Mouse (Mus musculus) hindbrain, embryonic 11.5 days (tissue): ENCODE data around the gene Syt15. TPM values are rescaled to one million over a fixed set of nuclear protein-coding genes. Genes with fewer than 3 reads are reported as not detected.

ENCODE experiments used
- ATAC-seq: fragments of 200-750 bp; cut with Nextera tagmentation; 2 replicates; pipeline ENCODE4 v1.8.0; 2017; ENCODE audit warnings: mild to moderate bottlenecking, moderate TSS enrichment, moderate library complexity; ENCODE audit not compliant: low FRiP score
- DNase-seq: peaks from one replicate; pipeline ENCODE4 v3.0.0-alpha.2; 2015; ENCODE audit warnings: low spot score
- H3K27ac ChIP-seq: fragments of 300-500 bp; sonication (generic); 2 replicates; pipeline ENCODE4 v1.5.1; 2014; ENCODE audit warnings: mild to moderate bottlenecking, low read depth, low read length
- H3K27me3 ChIP-seq: fragments of 300-500 bp; sonication (generic); 2 replicates; pipeline ENCODE4 v1.6.1; 2014; ENCODE audit warnings: mild to moderate bottlenecking, low read length, moderate library complexity, mixed read lengths; ENCODE audit not compliant: control insufficient read depth, insufficient read depth
- H3K36me3 ChIP-seq: fragments of 300-500 bp; sonication (generic); 2 replicates; pipeline ENCODE4 v1.6.1; 2014; ENCODE audit warnings: mild to moderate bottlenecking, low read length, moderate library complexity, mixed read lengths; ENCODE audit not compliant: control insufficient read depth, insufficient read depth
- H3K4me1 ChIP-seq: fragments of 300-500 bp; sonication (generic); replicated peaks from 2 replicates; pipeline ENCODE4 v1.6.1; 2014; ENCODE audit warnings: low read length, mixed read lengths; ENCODE audit not compliant: control insufficient read depth, insufficient read depth
- H3K4me2 ChIP-seq: fragments of 300-500 bp; sonication (generic); replicated peaks from 2 replicates; pipeline ENCODE4 v1.6.1; 2014; ENCODE audit warnings: mild to moderate bottlenecking, low read depth, low read length
- H3K4me3 ChIP-seq: fragments of 300-500 bp; sonication (generic); 2 replicates; pipeline ENCODE4 v1.5.1; 2014; ENCODE audit warnings: low read depth, low read length
- H3K9ac ChIP-seq: fragments of 300-500 bp; sonication (generic); 2 replicates; pipeline ENCODE4 v1.6.1; 2014; ENCODE audit warnings: low read depth, low read length
- H3K9me3 ChIP-seq: fragments of 300-500 bp; sonication (generic); 2 replicates; pipeline ENCODE4 v1.6.1; 2016; ENCODE audit warnings: low read length; ENCODE audit not compliant: control insufficient read depth
- WGBS: fragments of 180-500 bp; shearing (Covaris S2); extraction: QIAGEN DNeasy Blood & Tissue Kit; methylation state at CpG from one replicate; pipeline ENCODE4 v1.1.7; 2014; 5-methylcytosine and 5-hydroxymethylcytosine counted together
- polyA plus RNA-seq: library from polyadenylated mRNA; unstranded; fragments of >200 nt; fragmentation: Nextera tagmentation; extraction: Ambion mirVana; gene quantifications from 2 replicates; pipeline ENCODE4 v1.2.1, GENCODE M21; 2014

Gene Syt15
- polyA plus RNA-seq, 1 experiment from 2014 or later: 0.32 TPM

DNA sequence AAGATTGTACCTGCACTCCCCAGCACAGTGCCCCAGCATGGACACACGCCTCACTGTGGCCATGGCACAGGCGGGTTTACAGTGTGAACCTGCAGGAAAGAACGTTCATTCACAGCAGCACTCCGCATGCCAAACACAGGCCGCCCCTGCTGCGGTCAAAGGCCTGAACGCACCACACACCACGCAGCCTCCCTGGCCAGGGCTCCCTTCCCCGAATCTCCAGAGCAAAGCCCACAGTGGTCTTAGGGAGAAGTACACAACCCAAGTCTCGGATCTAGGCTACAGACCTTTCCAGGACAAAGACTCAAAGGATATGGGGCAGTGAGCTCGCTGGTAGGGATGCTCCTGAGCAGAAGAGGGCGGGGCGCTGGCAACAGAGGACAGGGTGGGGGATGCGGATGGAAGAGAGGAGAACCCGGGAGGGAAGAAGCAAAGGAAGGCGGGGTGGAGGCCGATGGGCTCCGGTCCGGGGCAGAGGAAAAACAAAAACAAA is 18.6 kb upstream of the Syt15 start:
- peak; percentile 61 for DNase-seq
- peak overlapping the region; percentile 70 for H3K4me3 ChIP-seq
- peak overlapping the region; percentile 94 for H3K4me2 ChIP-seq
- H3K4me1 ChIP-seq: no peaks in the 10 kb centered on the region
- ATAC-seq: peak; percentile 77
- peak overlapping the region; percentile 62 for H3K9ac ChIP-seq
- no peaks in the 10 kb centered on the region for H3K36me3 ChIP-seq
- WGBS: 2% methylated on average over 19 of the region's 19 CpGs
- H3K27me3 ChIP-seq: no peaks in the 10 kb centered on the region
- no peaks in the 10 kb centered on the region for H3K9me3 ChIP-seq
- no peak overlapping the region for H3K27ac ChIP-seq

DNA sequence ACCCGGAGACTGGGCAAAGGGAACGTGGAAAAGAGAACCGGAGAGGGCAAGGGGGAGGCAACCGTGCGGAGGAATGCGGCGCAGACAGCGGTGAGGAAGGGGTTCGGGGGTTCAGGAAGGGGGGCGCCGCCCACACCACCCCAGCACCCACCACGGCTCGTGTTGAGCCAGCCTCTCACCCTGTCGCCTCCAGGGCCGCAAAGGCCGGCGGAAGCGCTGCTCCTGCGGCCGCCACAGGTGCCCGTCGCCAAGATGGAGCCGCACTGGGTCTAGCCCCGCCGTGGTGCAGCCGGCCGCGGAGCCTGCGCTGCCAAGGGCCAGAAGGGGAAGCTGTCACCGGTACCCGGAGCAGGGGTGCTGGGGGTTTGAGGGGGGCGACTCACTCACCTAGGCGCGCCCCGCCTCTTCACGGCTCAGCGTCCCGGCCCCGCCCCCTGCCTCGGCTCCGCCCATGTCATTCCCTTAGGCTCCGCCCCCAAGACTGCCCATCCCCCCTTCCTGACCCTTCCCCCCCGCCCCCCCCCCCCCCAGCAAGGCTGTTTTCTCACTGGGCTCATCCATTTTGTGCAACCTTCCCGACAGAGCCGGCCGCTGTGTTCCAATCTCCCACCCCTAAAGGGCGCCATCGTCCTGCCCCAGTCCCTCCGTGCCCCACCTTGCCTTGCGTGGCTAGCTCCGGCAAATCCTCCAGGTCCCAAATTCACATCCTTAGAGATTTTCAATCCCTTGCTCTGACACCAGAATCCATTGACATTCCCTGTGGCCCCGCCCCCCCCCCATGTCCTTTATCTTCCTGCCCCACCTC is 18.0 kb upstream of the Syt15 start, which contains the start of gene Gprin2:
Gene Gprin2, minus strand, starts transcription at position 423 of the 805 bp plus-strand sequence.
- H3K4me3 ChIP-seq: peak within 1 kb of the TSS; percentile 70
- no peaks in the 10 kb centered on the region for H3K36me3 ChIP-seq
- H3K27me3 ChIP-seq: no peaks in the 10 kb centered on the region
- H3K27ac ChIP-seq: no peak within 1 kb of the TSS
- H3K9me3 ChIP-seq: no peaks in the 10 kb centered on the region
- H3K4me1 ChIP-seq: no peaks in the 10 kb centered on the region
- H3K4me2 ChIP-seq: peak within 1 kb of the TSS; percentile 94
- H3K9ac ChIP-seq: peak within 1 kb of the TSS; percentile 62
- 4% methylated on average over 42 of the region's 52 CpGs for whole genome bisulfite sequencing
- DNase-seq: peak; percentile 65
- peak; percentile 72 for ATAC-seq

DNA sequence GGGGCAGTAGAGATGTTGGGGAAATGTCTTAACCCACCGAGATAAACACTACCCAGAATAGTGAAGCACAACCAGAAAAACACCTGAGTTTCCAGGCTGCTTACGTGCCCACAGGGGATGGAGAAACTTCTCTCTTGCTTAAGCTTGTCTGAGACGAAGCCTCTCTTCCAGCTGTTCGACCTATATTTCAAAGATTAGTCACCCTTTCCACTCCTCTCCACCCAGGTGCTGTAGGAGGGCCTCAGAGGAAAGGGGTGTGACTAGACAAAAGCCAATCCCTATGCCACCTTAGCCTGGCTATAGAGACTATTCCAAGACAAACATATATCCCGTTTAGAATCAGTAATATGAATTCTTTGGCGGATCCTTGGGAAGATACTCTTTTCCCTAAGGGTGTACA is 11.4 kb upstream of the Syt15 start:
- ATAC-seq: no peak
- Histone ChIP-seq H3K27ac (no peak overlapping the region), H3K9ac (no peak overlapping the region), H3K9me3 (no peaks in the 10 kb centered on the region), H3K36me3 (no peaks in the 10 kb centered on the region), H3K4me3 (no peak overlapping the region), H3K4me2 (no peak overlapping the region), H3K27me3 (no peaks in the 10 kb centered on the region), H3K4me1 (no peaks in the 10 kb centered on the region)
- DNase-seq: no peak
- 87% methylated on average over 6 of the region's 6 CpGs for WGBS

DNA sequence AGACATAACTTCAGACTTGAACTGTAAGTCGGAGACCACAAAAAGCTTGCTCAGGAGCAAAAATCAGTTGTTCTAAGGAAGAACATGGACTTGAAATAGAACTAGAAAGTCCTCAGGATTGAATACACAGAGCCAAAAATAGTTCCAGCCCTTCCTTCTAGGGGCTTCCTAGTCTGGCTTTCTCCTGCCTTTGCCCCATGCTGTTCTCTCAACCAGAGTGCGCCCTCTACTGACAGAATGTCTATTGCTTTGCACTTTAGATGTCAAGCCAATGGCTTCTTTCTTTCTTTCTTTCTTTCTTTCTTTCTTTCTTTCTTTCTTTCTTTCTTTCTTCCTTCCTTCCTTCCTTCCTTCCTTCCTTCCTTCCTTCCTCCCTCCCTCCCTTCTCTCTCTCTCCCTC is 10.7 kb upstream of the Syt15 start:
- ATAC-seq (no peak), DNase-seq (peak; percentile 48)
- H3K4me1 ChIP-seq: no peaks in the 10 kb centered on the region
- no peak overlapping the region for H3K4me2 ChIP-seq
- H3K9ac ChIP-seq: no peak overlapping the region
- H3K27ac ChIP-seq: no peak overlapping the region
- no peaks in the 10 kb centered on the region for H3K9me3 ChIP-seq
- H3K27me3 ChIP-seq: no peaks in the 10 kb centered on the region
- 54% methylated on average over 2 of the region's 2 CpGs for WGBS
- no peak overlapping the region for H3K4me3 ChIP-seq
- no peaks in the 10 kb centered on the region for H3K36me3 ChIP-seq

DNA sequence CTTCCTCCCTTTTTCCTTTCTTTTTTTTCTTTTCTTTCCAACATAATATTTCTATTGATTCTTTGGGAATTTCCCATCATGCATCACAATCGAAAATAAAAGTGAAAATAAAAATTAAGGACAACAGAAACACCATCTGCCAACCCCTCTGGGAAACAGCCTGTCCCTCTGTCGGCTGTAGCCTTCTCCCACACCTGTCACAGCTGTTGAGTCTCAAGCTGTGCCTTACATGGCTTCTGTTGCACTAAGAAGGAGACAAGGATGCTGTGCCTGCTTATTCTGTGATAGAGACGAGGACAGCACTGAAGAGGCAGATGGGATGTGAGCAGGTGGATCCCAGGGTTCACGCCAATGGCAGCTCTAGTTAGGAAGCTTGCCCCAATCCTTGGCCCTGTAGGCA is 10.3 kb upstream of the Syt15 start:
- Histone ChIP-seq H3K4me1 (no peaks in the 10 kb centered on the region), H3K4me3 (no peak overlapping the region), H3K9ac (no peak overlapping the region), H3K27ac (no peak overlapping the region), H3K36me3 (no peaks in the 10 kb centered on the region), H3K9me3 (no peaks in the 10 kb centered on the region), H3K4me2 (no peak overlapping the region), H3K27me3 (no peaks in the 10 kb centered on the region)
- DNase-seq (no peak), ATAC-seq (no peak)
- 51% methylated on average over 4 of the region's 4 CpGs for WGBS

DNA sequence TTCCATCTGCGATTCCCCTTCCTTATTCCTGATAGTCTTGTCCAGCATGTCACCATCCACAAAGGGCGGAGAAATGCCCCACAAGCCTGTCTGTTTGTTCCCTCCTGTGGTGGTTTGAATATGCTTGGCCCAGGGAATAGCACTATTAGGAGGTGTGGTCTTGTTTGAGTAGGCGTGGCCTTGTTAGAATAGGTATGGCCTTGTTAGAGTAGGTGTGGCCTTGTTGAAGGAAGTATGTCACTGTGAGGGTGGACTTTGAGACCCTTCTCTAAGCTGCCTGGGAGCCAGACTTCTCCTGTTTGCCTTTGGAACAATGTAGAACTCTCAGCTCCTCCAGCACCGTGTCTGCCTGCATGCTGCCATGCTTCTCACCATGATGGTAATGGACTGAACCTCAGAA is 9.5 kb upstream of the Syt15 start:
- no peak for DNase-seq
- H3K36me3 ChIP-seq: no peaks in the 10 kb centered on the region
- H3K27ac ChIP-seq: no peak overlapping the region
- no peak overlapping the region for H3K4me2 ChIP-seq
- no peaks in the 10 kb centered on the region for H3K4me1 ChIP-seq
- no peak overlapping the region for H3K4me3 ChIP-seq
- H3K9me3 ChIP-seq: no peaks in the 10 kb centered on the region
- WGBS: 92% methylated on average over 4 of the region's 4 CpGs
- H3K27me3 ChIP-seq: no peaks in the 10 kb centered on the region
- no peak overlapping the region for H3K9ac ChIP-seq
- no peak for ATAC-seq

DNA sequence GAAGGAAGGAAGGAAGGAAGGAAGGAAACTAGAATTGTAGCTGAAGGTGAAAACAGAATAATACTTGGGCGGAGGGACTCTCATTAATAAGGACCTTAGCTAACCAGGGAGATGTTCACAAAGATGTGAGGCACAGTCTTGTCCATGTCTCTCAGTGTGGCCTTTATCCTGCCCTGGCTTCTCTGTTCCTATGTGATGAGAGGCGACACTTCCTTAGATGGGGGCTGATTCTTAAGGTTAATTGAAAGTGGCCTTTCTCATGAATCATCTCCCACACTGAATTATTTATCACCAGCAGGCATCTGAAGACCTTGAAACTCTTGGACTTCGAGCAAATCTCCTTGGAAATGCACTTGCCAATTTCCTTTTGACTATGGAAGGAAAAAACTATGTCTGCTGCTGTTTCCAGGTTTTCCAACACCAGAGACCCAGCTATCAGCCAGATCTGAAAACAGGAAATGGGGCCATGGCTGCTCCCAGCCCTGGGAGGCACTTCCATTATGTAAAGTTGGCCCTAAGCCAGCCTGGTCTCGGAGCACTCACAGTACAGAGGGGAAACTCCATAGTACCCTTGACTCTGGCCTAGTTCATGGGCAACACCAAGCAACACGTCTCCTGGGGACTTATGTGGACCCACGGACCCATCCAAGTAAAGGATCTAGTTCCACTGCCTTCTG is 3.8 kb upstream of the Syt15 start:
- Histone ChIP-seq H3K27ac (no peak overlapping the region), H3K4me1 (no peaks in the 10 kb centered on the region), H3K36me3 (no peaks in the 10 kb centered on the region), H3K9me3 (no peaks in the 10 kb centered on the region), H3K9ac (no peak overlapping the region), H3K27me3 (peaks cover 6% of the 10 kb centered on the region; the same call in 1 of the 2 replicates), H3K4me3 (no peak overlapping the region), H3K4me2 (no peak overlapping the region)
- WGBS: 73% methylated on average over 6 of the region's 6 CpGs
- DNase-seq (no peak), ATAC-seq (no peak)

DNA sequence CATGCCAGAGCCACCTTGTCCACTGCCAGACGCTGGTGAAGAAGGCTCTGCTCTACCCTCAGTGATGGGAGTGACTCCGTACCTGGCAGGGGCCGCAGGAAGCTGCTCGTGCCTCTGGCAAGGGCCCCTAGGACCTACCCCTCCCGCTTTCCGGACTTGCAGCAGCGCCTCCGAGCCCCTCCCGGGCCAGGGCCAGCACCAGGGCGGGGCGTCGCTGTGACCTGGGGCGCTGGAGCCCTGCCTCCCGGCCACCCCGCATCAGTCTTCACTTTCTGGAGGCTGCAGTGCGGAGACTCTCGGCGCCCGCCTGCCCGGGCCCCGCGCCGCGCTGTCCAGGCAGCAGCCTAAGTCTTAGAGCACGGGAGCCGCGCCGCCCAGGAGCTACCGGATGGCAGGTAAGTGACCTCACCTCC is 397 bp downstream of the Syt15 start:
- H3K9ac ChIP-seq: no peak overlapping the region

More for the DNA sequence above, 397 bp downstream of the Syt15 start:
- no peaks in the 10 kb centered on the region for H3K4me1 ChIP-seq
- peak overlapping the region; percentile 42 for H3K4me2 ChIP-seq
- no peak for ATAC-seq
- WGBS: 3% methylated on average over 29 of the region's 29 CpGs
- H3K9me3 ChIP-seq: no peaks in the 10 kb centered on the region
- DNase-seq: peak; percentile 24
- no peak overlapping the region for H3K27ac ChIP-seq
- H3K4me3 ChIP-seq: no peak overlapping the region
- H3K36me3 ChIP-seq: no peaks in the 10 kb centered on the region
- H3K27me3 ChIP-seq: peaks cover 10% of the 10 kb centered on the region; the same call in 1 of the 2 replicates
